Mouse (Mus musculus): ENCODE measurements around the gene Hfe2.

GRCm38 (mm10) chr3:96576005-96576658 lies 51.2 kb downstream of the Hfe2 start:
- TF ChIP-seq CTCF (IDR thresholded peaks at IDR 0.05; ENCODE audit: extremely low read depth, insufficient read depth, low read length), result no peak
- no peak for TF ChIP-seq POLR2A (IDR thresholded peaks at IDR 0.05; ENCODE audit: extremely low read depth, insufficient read depth, low read length)

Data from cortical plate, adult 2 months (tissue).